Mouse (Mus musculus) MEL (cell line): Measurements from ENCODE around the gene Eif5a. TPM values are rescaled to one million over a fixed set of nuclear protein-coding genes. Genes with fewer than 3 reads are reported as not detected.
A peak's percentile ranks its signal among the peaks of the same experiment; 100 is the strongest.

Source experiments
- DNase-seq: peaks from one replicate; pipeline ENCODE4 v3.0.0; 2011; ENCODE audit warnings: low read depth, low spot score
- H3K27ac ChIP-seq: 2 replicates; pipeline ENCODE4 v1.5.1; 2012; ENCODE audit warnings: low read depth, mild to moderate bottlenecking, control low read depth, low read length, moderate library complexity; ENCODE audit not compliant: control insufficient read depth
- H3K27me3 ChIP-seq, 2 experiments: fragments of 150-350 bp in 1 of 2; sonication (generic) in 1 of 2; 2 replicates each; pipeline ENCODE4 v1.6.1; 2012; ENCODE audit warnings: low read length in 2 of 2, mild to moderate bottlenecking in 2 of 2, improper control_type of control experiment in 1 of 2, moderate library complexity in 1 of 2; ENCODE audit not compliant: insufficient read depth in 2 of 2, control insufficient read depth in 1 of 2
- H3K36me3 ChIP-seq, 2 experiments: 2 replicates each; pipeline ENCODE4 v1.6.1; 2012 to 2014; ENCODE audit warnings: low read length in 2 of 2, improper control_type of control experiment in 1 of 2, inconsistent platforms in 1 of 2, mild to moderate bottlenecking in 1 of 2; ENCODE audit not compliant: insufficient read depth in 2 of 2, control insufficient read depth in 1 of 2
- H3K4me1 ChIP-seq, 2 experiments: fragments of 150-350 bp in 1 of 2; sonication (generic) in 1 of 2; 2 replicates each; pipeline ENCODE4 v1.6.1; 2012; ENCODE audit warnings: low read length in 2 of 2, improper control_type of control experiment in 1 of 2, mild to moderate bottlenecking in 1 of 2; ENCODE audit not compliant: insufficient read depth in 2 of 2, control insufficient read depth in 1 of 2
- H3K4me3 ChIP-seq, 2 experiments: fragments of 150-350 bp in 1 of 2; sonication (generic) in 1 of 2; 2 replicates each; pipeline ENCODE4 v1.5.1; 2012; ENCODE audit warnings: low read depth in 2 of 2, low read length in 2 of 2, mild to moderate bottlenecking in 2 of 2, moderate library complexity in 2 of 2, control low read depth in 1 of 2, improper control_type of control experiment in 1 of 2; ENCODE audit not compliant: control insufficient read depth in 1 of 2, insufficient read depth in 1 of 2
- H3K79me2 ChIP-seq: 2 replicates; pipeline ENCODE4 v1.6.1; 2012; ENCODE audit warnings: mild to moderate bottlenecking, low read length, moderate library complexity; ENCODE audit not compliant: control insufficient read depth, poor library complexity, insufficient read depth
- H3K9ac ChIP-seq: 2 replicates; pipeline ENCODE4 v1.6.1; 2012; ENCODE audit warnings: low read depth, mild to moderate bottlenecking, control low read depth, low read length, moderate library complexity; ENCODE audit not compliant: control insufficient read depth, poor library complexity, severe bottlenecking
- H3K9me3 ChIP-seq: fragments of 150-350 bp; sonication (generic); replicated peaks from 2 replicates; pipeline ENCODE4 v1.6.1; 2012; ENCODE audit warnings: mild to moderate bottlenecking, low read length, improper control_type of control experiment, moderate library complexity; ENCODE audit not compliant: insufficient read depth
- BHLHE40 ChIP-seq: IDR thresholded peaks from 2 replicates; pipeline ENCODE4 v1.6.1; 2012; ENCODE audit warnings: low read depth, mild to moderate bottlenecking, inconsistent platforms, low read length, improper control_type of control experiment, borderline replicate concordance
- ELF1 ChIP-seq: IDR thresholded peaks from 2 replicates; pipeline ENCODE4 v1.6.1; 2014; ENCODE audit warnings: low read depth, mild to moderate bottlenecking, inconsistent platforms, low read length, improper control_type of control experiment, moderate library complexity
- EP300 ChIP-seq, 2 experiments: IDR thresholded peaks; 2 replicates each; pipeline ENCODE4 v1.6.1; 2011; ENCODE audit warnings: improper control_type of control experiment in 2 of 2, low read length in 2 of 2, low read depth in 1 of 2, mild to moderate bottlenecking in 1 of 2
- GABPA ChIP-seq: IDR thresholded peaks from 2 replicates; pipeline ENCODE4 v1.6.1; 2012; ENCODE audit warnings: low read depth, mild to moderate bottlenecking, inconsistent platforms, low read length, improper control_type of control experiment, moderate library complexity
- GATA1 ChIP-seq: IDR thresholded peaks from 2 replicates; pipeline ENCODE4 v1.6.1; 2011; ENCODE audit warnings: low read depth, low read length, improper control_type of control experiment
- HCFC1 ChIP-seq: IDR thresholded peaks from 2 replicates; pipeline ENCODE4 v1.6.1; 2012; ENCODE audit warnings: low read depth, mild to moderate bottlenecking, inconsistent platforms, low read length, improper control_type of control experiment, moderate library complexity
- MAFK ChIP-seq: IDR thresholded peaks from 2 replicates; pipeline ENCODE4 v1.6.1; 2011; ENCODE audit warnings: low read depth, mild to moderate bottlenecking, low read length, improper control_type of control experiment, borderline replicate concordance
- MXI1 ChIP-seq: IDR thresholded peaks from 2 replicates; pipeline ENCODE4 v1.6.1; 2011; ENCODE audit warnings: mild to moderate bottlenecking, low read depth, low read length, improper control_type of control experiment
- POLR2AphosphoS2 ChIP-seq: IDR thresholded peaks from 2 replicates; pipeline ENCODE4 v1.6.1; 2011; ENCODE audit warnings: low read length, improper control_type of control experiment
- POLR2AphosphoS5 ChIP-seq: IDR thresholded peaks from 2 replicates; pipeline ENCODE4 v1.6.1; 2012; ENCODE audit warnings: low read depth, borderline replicate concordance, mild to moderate bottlenecking, inconsistent platforms, low read length, moderate library complexity, mixed read lengths
- RCOR1 ChIP-seq: IDR thresholded peaks from 2 replicates; pipeline ENCODE4 v1.6.1; 2012; ENCODE audit warnings: low read depth, mild to moderate bottlenecking, inconsistent platforms, low read length, improper control_type of control experiment
- SMC3 ChIP-seq: IDR thresholded peaks from 2 replicates; pipeline ENCODE4 v1.6.1; 2011; ENCODE audit warnings: low read depth, low read length, improper control_type of control experiment
- TCF12 ChIP-seq: IDR thresholded peaks from 2 replicates; pipeline ENCODE4 v1.6.1; 2014; ENCODE audit warnings: low read depth, mild to moderate bottlenecking, inconsistent platforms, low read length, improper control_type of control experiment, moderate library complexity
- polyA plus RNA-seq, 2 experiments: library from polyadenylated mRNA; stranded (reverse) in 1 of 2; unstranded in 1 of 2; fragments of >175 nt in 1 of 2; fragments of >200 nt in 1 of 2; gene quantifications; 2 replicates each; pipeline versions ENCODE4 v1.2.1 to v1.2.4; 2012; ENCODE audit warnings: low replicate concordance in 2 of 2, low read depth in 1 of 2; ENCODE audit not compliant: insufficient read length in 2 of 2, insufficient read depth in 1 of 2, missing spikeins in 1 of 2
- total RNA-seq: library from RNA; depleted of rRNA; stranded (reverse); fragments of 300-350 nt; gene quantifications from 2 replicates; pipeline ENCODE4 v1.2.3, GENCODE M21; 2012

Eif5a gene
- total and polyA plus RNA-seq, 3 experiments, result 1,272 to 3,185 (median 1,428) TPM

DNA sequence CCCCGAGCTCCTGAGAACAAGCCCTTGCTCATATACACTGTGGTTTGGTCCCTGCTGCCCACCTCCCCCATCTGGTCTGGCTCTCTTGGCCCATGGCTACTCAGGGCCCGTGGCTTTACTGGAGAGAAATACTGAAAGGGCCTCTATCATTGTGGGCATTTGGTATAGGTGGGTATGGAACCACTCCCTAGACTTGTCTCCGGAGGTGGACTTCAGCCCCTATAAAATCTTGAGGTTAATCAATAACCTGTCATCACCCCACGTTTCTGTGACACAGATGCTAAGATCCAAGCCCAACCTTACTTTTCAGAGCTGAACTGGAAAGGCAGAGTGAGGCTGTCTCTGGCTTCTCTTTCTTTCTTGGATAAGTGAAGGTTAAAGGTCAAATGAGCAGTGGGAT is 47.0 kb upstream of the Eif5a start:
- no peaks in the 10 kb centered on the region for H3K9me3 ChIP-seq
- H3K4me3 ChIP-seq, result no peak overlapping the region
- no peak for DNase-seq
- peaks cover 4 to 19% of the 10 kb centered on the region in 2 experiments for H3K36me3 ChIP-seq
- no peaks in the 10 kb centered on the region for H3K27me3 ChIP-seq
- H3K4me1 ChIP-seq, result peaks cover 0 to 4% of the 10 kb centered on the region in 2 experiments; a peak in 2 of 4 replicates
- no peaks in the 10 kb centered on the region for H3K79me2 ChIP-seq
- H3K9ac ChIP-seq, result no peak overlapping the region
- TF ChIP-seq ELF1, result no peak
- TF ChIP-seq GATA1, result no peak
- peak; percentile 13; the same call in 1 of the 2 replicates for TF ChIP-seq POLR2AphosphoS2
- no peak overlapping the region for H3K27ac ChIP-seq

- Histone ChIP-seq H3K4me1 (peaks cover 0 to 5% of the 10 kb centered on the region in 2 experiments; a peak in 2 of 4 replicates), H3K27ac (no peak overlapping the region), H3K9ac (peak overlapping the region; percentile 45), H3K27me3 (no peaks in the 10 kb centered on the region), H3K9me3 (no peaks in the 10 kb centered on the region), H3K79me2 (no peaks in the 10 kb centered on the region), H3K4me3 (peak overlapping the region; percentile 26 to 31; a peak in 3 of 4 replicates)
- TF ChIP-seq HCFC1 (0 out of 2 replicates have a peak, but pooled peaks have one; percentile 8), MXI1 (no peak), POLR2AphosphoS2 (peak; percentile 77)
- TF ChIP-seq, all 39 proteins: peak for 2
- no peak for DNase-seq
- H3K36me3 ChIP-seq, result peaks cover 4 to 9% of the 10 kb centered on the region in 2 experiments
Measured at GRCm38 (mm10) chr11:69966860-69967517, 45.2 kb upstream of the Eif5a start.

DNA sequence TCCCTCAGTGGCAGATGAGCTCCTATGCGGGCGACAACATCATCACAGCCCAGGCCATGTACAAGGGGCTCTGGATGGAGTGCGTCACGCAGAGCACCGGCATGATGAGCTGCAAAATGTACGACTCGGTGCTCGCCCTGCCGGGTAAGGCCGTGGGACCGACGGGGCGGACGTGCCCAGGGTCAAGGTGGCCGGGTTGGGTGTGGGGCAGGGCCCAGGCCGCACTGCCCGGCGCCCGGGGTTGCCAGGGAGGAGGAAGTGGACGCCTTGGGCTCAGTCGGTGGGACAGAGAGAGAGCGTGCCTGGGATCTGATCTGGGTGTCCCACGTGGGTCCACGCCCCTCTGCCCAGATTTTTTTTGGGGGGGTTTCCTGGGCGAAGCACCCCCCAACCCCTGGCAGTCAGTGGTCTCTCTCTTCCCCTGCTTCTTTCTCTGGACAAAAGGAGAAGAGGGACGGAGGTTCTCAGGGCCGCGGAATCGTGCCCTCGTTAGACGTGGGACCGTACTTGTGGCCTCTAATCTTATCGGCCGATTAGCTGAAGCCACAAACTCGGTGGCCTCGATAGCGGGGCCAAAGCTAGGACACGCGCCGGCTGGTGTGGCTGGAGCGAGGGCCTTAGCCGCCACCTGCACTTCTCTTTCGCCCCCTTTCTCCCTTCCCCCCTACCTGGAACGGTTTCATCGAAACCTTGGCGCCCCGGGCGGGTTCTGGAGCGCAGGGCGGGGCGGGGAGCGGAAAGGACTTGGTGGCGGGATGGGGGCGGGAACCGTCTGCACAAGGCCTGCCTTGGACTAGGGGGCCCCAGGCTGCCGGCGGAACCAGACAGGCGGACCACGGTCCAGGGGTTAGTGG is 44.5 kb upstream of the Eif5a start:
- DNase-seq, result peak; percentile 62
- peaks cover 0 to 10% of the 10 kb centered on the region in 2 experiments; a peak in 3 of 4 replicates for H3K4me1 ChIP-seq
- TF ChIP-seq EP300 (IDR thresholded peaks at IDR 0.05; ENCODE audit: low read depth in 1 of 2, low read length in 2 of 2), result peak in 1 of 2 experiments; percentile 56; a peak in 2 of 4 replicates
- peak; percentile 48 for TF ChIP-seq GATA1
- 0 out of 2 replicates have a peak, but pooled peaks have one; percentile 0 for TF ChIP-seq HCFC1
- no peak for TF ChIP-seq MAFK
- no peak for TF ChIP-seq GABPA
- no peak for TF ChIP-seq POLR2AphosphoS2
- 0 out of 2 replicates have a peak, but pooled peaks have one; percentile 71 for TF ChIP-seq POLR2AphosphoS5
- TF ChIP-seq BHLHE40, result 0 out of 2 replicates have a peak, but pooled peaks have one; percentile 15
- peak; percentile 54; the same call in 1 of the 2 replicates for TF ChIP-seq RCOR1
- TF ChIP-seq SMC3, result no peak
- TF ChIP-seq TCF12, result peak; percentile 49; the same call in 1 of the 2 replicates
- peak overlapping the region; percentile 45 for H3K9ac ChIP-seq
- peaks cover 4 to 6% of the 10 kb centered on the region in 2 experiments for H3K36me3 ChIP-seq
- no peak overlapping the region for H3K27ac ChIP-seq
- peak overlapping the region; percentile 26 to 31; a peak in 3 of 4 replicates for H3K4me3 ChIP-seq
- no peaks in the 10 kb centered on the region for H3K79me2 ChIP-seq
- no peaks in the 10 kb centered on the region for H3K9me3 ChIP-seq
- H3K27me3 ChIP-seq, result no peaks in the 10 kb centered on the region
